Mouse (Mus musculus) kidney, adult 18-20 months (tissue): ENCODE results near the gene Ckap2.

Experiments
- DNase-seq: peaks from one replicate; pipeline ENCODE4 v3.0.0; 2021

Gene Ckap2

DNA sequence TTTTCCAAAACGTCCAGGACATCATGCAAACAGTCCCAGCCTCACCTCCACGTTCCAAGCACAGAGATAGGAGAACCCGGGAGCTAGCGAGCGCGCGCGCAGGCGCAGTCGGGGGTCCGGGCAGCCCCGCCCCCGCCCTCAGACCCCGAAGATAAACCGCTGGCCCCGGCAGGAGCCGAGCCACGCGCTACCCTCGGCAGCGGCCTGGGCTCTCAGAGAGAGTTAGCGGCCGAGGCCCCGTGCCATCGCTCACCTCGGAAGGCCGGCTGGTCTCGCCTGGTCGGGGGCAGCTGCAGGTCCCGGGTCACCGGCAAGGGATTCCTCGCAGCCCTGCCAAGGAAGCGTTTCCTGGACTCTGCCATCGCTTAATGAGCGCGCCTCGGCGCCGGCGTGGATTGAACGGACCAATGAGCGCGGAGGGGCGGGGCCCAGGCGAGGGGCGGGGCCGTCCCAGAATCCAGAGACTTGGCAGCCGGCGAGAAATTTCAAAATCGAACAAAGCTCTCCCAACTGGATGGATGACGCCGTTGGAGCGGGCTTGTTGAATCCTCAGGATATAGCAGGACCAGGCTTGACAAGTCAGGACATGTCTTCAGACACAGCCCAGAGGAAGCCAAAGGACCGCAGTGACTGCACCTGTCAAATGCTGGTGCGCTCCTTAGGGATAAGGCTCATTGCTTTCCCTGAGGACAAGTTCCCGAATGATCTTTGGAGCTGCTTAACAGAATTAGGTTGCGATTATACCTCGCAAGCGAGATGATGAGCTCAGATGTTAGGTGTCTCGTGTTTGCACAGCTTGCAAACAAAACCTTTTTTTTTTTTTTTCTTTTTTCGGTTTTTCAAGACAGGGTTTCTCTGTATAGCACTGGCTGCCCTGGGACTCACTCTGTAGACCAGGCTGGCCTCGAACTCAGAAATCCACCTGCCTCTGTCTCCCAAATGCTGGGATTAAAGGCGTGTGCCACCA, at the start of gene Ckap2:
Ckap2 (minus strand) TSS at position 389 of the 967 bp plus-strand sequence.
- DNase-seq: peak; percentile 91

DNA sequence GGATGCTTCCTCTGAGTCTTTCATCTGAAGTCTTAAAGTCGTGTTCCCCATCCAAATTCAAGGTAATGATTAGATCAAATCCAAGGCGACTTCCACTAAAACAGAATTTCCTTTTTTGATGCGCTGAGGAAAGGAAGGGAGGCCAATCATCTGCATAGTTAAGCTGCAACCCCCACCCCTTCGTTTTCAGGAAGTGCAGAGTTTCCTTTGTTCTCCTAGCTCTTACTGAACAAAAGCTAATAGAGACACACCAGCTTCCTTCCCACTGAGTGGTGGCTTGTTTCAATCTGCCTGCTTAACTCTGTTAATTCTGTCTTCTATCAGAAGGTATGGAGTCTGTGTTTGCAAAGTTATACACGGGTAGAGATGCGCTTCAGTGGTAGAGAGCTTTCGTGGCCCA, 43.0 kb upstream of the Ckap2 start:
- no peak for DNase-seq

DNA sequence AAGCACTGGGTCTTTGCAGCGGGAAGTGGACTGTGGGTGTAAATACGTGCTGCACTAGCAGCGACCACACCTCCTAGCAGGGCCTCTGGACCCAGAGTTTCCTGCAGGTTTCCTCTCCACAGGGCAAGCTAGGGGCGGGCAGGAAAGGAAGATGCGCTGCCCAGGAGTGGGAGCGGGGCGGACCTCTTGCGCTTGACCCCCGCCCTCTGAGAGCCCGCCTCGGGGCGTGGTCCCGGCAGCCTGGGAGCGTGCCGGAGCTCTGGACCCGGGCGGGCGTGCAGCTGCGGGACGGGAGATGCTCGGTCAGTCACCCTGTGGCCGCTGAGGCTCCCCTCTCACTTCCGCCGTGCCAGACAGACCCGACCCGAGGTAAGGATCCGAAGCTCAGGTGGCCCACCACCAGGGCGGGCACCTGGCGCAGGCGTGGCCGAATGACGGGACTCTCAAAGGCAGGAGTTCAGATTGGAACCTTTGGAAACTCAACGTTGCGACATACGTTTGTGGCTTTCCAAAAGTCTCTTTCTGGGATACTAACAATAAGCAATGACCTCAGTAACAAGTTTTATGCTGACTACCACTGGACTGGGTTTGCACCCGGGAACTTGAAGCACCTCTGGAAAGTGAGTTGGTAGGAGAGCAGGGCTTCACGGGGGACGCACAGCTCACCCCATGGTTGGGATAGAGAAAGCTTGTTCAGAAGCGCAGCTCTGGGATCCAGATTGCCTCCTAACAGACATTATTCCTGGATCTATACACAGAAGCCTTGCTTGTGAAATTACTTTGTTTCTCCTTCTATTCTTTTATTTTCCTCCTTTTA, 41.6 kb upstream of the Ckap2 start, which contains the start of gene Thsd1:
Thsd1 (plus strand) TSS at position 253 of the 817 bp plus-strand sequence.
- peak; percentile 73 for DNase-seq

DNA sequence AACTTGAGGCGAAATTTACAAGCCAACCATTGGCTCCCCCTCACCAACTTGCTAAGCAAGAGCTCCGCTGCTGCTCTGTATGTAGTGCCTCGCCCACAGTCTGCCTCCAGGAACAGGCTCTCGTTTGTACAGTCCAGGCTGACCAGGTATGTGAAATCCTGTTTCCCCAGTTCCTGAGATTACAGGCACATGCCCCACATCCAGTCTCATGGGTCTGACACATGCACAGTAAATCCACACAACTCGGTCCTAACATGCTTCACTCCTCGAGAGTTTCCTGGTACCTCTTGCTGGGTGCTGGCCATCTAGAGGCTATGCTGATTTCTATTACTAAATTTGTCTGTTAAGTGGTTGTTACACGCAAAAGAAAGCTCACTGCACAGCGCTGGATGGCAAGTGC, 40.7 kb upstream of the Ckap2 start:
- DNase-seq: no peak

DNA sequence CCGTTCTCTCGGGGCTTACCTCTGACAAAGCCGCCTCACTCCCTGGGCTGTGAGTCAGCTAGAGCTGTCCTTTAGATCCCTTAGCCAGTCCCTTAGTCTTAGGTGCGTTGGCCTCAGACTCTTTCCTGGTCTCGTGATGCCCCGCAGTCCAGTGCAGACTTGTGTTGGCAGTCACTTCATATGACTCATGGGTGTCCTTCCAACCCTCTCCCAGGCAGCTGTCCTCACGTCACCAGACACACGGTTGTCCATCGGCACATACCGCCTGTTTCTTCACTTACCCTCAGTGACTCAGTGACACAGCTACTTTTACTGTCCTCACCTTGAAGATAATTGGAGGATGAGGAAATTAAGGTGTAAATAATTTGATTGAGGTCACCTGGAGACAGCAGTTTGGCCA, 29.2 kb upstream of the Ckap2 start:
- no peak for DNase-seq

DNA sequence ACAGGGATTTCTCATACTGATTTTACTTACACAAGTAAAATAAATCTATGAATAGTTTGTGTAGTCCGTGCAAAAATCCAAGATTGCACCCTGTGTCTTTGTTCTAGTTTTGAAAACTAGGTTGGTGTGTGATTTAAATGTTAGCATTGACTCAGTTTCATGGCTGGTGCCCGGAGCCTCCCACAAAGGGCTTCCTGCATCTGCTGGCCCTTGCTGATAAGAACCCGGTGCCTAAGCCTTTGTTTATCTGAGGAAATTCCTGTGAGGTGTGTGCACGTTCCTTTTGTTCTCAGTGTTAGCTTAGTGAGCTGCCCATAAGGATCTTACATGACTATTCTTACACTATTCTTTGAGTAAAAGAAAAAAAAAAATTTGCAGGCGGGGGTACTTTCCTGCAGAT, 23.4 kb upstream of the Ckap2 start:
- DNase-seq: no peak

DNA sequence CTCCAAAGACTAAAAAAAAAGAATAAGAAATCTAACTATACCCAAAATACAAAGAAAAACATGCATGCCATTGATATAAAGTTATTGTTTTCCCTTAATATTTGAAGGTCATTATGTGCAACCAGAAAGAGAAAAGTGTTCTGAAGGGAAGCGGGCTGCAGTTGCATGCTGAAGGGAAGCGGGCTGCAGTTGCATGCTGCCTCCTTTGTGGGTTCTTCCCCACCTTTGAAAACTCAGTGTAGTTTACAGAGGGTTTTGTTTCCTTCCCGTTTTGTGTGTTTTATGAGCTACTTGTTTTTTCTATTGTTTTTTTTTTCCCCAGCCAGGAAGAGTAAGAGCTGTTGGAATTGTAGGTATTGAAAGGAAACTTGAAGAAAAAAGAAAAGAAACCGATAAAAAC, 21.9 kb upstream of the Ckap2 start:
- no peak for DNase-seq

DNA sequence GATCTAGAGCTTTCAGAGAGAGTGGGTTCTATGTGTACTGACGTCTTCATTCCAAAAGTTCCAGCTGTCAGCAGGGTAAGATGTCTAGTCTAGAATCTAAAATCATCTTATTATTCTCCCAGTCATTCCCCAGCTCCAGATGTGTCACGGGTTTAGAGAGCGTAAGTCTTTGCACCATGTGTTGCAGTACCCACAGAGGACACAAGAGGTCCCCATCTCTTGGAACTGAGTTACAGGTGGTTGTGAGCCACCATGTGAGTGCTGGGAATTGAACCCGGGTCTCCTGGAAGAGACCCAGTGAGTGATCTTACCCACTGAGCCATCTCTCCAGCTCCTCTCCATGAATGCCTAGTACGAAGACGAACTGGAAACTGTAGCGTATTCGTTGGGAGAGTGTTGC, 13.9 kb upstream of the Ckap2 start:
- DNase-seq: no peak

DNA sequence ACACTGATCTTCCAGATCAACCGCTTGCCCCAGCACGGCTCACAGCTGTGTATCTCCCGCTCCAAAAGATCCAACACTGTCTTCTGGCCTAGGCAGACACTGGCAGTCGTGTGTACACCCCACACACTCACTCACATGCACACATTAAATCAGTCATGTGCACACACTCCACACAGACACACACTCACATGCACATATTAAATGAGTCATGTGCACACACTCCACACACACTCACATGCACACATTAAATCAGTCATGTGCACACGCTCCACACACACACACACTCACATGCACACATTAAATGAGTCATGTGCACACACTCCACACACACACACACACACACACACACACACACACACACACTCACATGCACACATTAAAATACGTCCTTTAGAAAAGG, 12.3 kb upstream of the Ckap2 start:
- DNase-seq: no peak

DNA sequence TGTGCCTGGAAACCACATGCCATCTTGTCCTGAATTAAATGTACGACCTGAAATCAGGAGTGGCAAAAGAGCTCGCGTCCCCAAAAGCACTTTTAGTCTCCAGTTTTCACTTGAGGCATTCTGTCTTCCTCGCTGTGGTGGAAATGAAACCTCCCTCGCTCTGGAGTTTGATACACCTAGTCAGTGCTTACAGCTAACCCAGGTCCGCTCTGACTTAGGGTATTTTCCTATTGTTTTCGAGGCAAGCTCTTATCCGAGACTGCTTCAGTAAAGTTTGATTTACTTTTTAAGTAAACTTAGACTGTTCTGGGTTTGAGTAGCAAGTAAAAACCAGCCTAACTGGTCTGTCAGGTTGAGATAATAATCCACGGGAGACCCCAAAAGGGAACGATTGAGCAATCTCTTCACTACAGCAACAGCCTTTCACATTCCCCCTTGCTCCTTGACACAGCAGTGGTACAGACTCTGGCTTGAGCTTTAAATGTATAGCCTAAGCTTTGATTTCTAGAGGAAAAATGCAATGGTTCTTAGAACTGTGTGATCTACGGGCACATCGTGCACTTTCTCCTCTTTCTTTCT, 7.9 kb upstream of the Ckap2 start:
- DNase-seq: no peak

DNA sequence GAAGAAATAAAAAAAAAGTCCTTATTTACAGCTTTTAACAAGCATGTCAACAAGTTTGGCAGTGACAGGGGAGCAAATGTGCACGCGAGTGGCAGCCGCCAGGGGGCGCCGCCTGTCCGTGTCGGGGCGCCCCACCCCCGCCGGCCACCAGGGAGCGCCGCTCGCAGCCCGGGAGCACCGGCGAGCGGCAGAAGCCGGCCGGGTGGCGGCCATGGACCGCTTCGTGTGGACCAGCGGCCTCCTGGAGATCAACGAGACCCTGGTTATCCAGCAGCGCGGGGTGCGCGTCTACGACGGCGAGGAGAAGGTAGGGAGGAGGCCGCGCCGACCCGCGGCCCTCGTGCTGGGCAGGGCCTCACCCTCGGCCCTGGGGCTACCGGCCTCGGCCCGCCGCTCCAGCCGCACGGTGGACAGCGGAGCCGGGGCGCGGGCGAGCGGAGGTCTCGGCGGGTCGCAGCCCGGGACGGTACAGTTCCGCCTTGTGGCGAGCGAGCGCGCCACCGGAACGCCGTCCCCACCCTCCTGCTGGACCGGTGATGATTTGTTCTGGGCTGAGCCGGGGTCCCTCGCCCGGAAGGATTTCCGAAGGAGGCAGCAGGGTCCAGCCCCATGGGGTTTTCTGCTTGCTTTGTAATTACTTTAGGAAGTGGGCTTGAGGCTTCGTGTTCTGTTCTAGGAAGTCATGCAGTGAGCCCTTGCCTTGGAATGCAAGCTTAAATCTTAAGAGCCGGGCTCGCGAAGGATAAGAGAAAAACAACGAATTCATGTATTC, 7.2 kb upstream of the Ckap2 start, which contains the start of gene Vps36:
Vps36 (plus strand) TSS at position 150 of the 772 bp plus-strand sequence.
- peak; percentile 94 for DNase-seq

DNA sequence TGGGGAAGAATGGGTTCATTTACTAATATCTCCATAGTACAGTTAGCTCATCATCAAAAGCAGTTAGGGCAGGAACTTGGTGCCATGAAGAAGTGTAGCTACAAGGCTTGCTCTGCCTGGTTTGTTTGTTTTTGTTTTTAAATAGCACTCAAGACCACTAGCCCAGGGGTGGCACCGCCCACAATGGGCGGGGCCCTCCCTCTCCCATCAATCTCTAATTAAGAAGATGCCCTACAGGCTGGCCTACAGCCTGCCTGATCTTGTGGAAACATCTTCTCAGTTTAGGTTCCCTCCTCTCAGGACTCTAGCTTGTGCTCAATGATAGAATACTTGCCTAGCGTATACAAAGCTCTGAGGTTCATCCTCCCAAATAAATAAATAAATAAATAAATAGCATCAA, 735 bp downstream of the Ckap2 start:
- no peak for DNase-seq

DNA sequence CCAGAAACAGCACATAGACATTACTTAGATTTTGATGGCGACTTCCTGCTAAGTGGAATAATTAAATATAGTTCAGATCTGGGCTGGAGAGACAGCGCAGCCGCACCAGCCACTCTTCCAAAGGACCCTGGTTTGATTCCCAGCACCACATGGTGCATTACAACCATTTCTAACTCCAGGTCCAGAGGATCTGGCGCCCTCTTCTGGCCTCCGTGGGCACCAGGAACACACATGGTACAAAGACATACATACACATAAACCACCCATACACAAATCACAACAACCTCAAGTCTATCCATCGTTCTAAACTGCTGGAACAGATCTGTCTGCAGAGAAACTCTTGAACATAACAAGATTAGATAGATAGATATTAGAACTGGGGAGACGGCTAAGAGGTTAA, 9.7 kb downstream of the Ckap2 start:
- DNase-seq: no peak

DNA sequence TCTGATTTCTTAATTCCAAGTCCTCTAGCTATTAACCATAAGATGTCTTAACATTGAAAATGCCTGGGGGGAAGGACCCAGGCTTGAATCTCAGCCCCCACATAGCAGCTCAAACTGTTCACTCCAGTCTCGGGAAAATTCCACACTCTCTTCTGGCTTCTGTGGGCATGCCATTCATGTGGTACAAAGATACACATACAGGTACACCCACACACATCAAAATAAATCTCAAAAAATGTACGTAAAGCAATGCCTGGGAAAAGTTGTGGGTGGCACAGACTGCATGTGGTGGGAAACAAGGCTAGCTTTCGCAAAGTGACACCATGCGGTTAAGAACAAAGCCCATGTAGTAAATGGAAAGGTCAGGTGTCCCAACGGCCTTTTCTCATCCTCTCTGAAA, 16.5 kb downstream of the Ckap2 start:
- DNase-seq: no peak

DNA sequence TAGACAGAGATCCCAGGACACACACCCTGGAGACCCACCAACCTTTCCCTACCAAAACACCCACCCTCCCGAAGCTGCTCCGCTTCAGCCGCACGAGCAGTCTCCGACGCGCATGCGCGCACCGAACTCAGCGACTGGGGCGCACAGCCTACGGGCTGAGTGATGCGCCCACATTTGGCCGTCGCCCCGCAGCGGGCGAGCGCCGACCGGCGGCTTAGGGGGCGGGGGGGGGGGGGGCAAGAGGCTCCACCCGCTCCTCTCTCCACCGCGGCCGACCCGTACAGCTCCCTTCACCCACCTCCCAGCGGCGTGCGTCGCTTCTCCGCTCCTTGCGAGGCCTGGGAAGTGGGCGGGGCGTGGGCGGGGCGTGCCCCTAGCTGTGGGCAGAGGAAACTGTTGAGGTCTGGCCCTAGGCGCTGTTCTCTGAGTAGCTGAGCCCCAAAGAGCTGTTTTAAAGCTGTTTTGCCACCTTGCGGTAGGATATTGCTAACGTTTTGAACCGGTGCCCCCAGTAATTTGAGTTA, 19.5 kb downstream of the Ckap2 start, which contains the start of gene Nek3:
Nek3 (minus strand) TSS at position 356 of the 524 bp plus-strand sequence.
- DNase-seq: peak; percentile 80

DNA sequence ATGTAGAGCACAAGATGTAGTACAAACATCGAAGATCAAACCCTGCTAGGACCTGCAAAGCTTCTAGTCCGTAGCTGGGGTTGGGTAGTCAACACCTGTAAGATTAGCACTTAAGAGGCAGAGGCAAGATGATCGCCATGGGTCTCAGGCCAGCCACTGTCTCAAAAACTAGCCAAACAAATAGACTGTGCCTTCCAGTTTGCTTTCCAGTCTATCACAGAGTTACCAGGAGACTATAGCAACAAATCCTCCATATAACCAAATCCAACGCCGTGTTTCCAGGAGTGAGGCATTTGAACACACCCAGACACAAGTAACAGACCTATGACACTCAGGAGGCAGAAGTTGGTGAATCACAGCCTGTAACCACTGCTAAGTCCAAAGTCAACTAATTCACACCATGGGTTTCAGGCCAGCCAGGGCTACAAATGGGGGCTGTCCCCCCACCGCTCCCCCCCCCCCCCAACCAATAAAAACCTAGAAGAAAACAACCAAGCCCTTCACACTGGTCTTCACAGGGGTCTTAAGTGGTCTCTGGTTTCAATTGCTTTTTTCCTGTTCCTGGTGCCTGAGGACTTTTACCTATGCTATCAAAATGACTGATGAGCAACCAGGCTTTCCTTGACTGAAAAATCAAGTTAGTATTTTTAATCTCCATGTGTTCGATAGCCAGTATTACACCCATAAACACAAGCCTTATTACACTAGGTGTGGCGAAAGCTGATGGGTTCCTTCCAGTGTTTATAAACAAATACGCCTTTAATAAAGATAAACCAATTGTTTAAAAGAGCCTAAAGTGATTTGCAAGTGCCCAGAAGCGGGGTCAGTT, 20.2 kb downstream of the Ckap2 start:
- DNase-seq: no peak

DNA sequence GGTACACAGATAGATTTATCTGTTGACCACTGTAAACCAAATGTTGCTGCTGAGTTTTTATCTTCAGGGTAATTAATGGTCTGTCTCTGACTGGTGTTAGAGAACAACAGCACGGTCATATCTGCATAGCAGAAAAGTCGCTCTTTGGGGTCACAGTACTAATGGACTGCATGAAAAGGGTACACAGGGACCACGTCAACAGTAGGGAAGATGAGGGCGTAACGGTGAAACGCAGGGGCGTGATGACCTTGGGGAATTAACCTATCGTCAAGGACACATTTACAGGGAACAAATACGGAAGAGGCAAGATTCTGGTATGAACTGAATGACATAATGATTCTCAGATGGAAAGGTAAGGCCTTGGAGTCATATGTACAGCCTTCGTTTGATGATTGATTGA, 21.2 kb downstream of the Ckap2 start:
- no peak for DNase-seq

DNA sequence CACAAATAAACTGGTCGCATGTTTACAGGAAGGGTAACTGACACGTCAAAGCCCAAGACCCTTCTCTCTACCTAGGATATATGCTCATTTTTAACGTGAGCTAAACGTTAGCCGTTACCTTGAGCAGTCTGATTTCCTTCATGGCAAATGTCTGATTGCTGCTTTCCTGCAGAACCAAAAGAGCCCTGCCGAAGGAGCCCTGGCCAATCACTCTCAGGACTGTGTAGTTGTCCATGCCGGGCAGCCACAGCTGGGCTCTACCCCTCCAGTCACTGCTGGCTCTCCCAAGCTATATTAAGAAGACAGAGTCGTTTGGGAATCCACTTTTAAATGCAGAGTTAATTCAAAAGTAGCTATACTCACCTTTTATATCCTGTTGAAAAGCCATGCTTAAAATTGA, 23.4 kb downstream of the Ckap2 start:
- DNase-seq: no peak

DNA sequence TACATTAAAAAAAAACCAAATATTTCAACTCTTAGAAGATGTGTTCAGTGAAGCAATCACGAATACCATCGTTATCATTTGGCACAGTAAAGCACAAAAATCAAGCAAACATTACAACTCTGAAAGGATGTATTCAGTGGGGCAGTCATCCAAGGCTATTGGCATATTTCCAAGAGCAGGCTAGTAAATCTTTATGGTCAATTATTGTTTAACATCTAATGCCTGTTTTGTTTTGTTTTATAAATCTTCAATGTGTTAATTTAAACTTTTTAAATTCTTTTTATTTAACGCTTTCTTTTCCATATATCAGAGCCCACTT, 35.3 kb downstream of the Ckap2 start:
- no peak for DNase-seq

DNA sequence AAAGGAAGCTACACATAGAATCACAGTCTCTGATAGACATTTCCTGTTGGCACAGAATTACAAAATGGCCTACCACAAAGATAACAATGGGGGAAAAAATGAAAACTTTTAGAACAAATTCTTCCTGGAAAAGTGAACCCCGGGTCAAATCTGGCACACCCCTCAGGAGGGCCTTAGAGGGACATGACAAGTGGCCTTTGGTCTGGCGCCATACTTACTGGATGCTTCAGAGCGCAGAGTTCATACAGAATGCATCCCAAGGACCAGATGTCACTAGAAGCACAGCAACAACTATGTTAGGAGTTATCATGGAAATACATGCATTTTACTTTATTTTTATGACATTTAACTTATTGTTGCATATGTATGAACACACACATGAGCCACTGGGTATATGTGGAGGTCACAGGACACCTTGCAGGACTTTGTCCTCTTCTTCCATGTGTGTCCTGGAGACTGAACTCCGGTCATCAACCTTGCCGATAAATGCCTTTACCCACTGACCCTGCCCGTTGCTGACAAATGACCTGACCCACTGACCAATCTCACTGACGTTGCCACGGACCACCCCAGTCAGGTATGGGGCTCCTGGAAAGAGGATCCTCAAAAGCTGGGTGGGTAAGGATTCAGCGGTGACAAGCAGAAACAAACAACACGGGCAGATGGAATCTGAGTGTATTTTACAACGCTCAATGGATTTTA, 35.8 kb downstream of the Ckap2 start:
- no peak for DNase-seq

DNA sequence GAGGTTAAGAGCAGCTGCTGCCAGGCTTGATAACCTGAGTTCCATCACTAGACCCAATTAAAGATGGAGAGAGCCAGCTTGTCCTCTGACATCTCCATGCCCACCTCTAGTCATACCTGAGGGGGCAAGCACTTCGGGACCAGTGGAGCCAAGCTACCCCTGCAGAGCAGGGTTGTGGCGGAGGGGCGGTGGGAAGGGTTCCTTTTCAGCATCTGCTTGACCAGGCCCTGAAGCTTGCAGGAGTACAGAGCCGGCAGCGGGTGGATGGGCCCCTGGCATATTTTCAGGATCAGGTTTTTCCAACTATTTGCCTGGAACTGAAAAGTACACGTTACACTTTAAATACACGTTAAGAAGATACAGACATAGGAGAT, 37.3 kb downstream of the Ckap2 start:
- no peak for DNase-seq
